Mouse (Mus musculus): ENCODE data around the gene Vamp5.

DNA sequence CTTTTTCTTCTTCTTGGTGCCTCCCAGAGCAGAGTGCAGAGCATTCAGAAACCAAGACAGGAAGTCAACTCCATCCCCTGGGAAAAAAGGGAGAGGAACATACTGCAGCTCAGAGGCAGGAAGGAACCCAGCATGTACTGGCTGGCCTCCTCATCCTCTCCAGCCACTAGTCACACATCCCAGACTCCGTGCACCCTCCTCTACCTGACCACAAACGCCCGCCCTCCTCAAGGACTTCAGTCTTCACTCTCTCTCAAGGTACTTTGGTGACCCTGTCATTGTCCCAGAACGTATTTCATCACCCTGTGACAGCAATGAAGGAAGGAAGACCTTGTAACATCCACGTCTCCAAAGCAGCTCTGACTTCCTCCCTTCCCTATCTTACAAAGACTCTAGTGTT, 47.2 kb downstream of the Vamp5 start:
- TF ChIP-seq CTCF (IDR thresholded peaks at IDR 0.05; ENCODE audit: low read depth, low read length) (no peak), POLR2A (IDR thresholded peaks at IDR 0.05; ENCODE audit: borderline replicate concordance, low read depth, low read length) (no peak)
